16 mouse cellular contexts compared by ENCODE assay signal in the genomic region with DNA sequence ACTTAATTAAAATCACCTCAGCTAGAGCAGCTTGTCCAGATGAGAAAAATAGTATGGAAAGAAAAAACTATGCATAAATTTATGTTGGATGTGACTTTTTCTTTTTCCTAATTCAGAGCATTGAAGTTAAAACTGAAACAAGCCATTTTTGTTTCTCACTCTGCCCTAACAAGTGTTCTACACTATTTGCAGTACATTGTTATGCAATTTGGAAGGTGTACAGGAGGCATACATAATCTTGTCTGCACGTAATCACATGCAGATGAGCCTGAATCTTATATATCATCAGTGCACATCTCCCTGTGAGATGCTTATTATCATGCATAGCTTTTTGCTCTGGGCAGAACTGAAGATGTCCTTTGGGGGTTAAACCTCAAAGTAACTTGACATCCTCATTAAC.
"Had no signal": no experiment of that assay in that cellular context is flagged by ENCODE, and none has a peak within 500 bp of the region (broad histone marks: within the 10 kb centered on the region; RNA-seq: fewer than 3 reads in every experiment).

No protein-coding gene starts in this region.

- H3K9ac ChIP-seq: kidney, embryonic 15.5 days; limb, embryonic 15.5 days; liver, embryonic 13.5 days; liver, postnatal 0 days; lung, embryonic 15.5 days; midbrain, embryonic 12.5 days; neural tube, embryonic 12.5 days had no signal

- H3K4me1 ChIP-seq: kidney, embryonic 15.5 days; limb, embryonic 15.5 days; liver, embryonic 13.5 days; lung, embryonic 15.5 days; megakaryocyte, embryonic 14.5 days; midbrain, embryonic 12.5 days; neural tube, embryonic 12.5 days had no signal

- H3K4me2 ChIP-seq: kidney, embryonic 15.5 days; limb, embryonic 15.5 days; liver, embryonic 13.5 days; lung, embryonic 15.5 days; midbrain, embryonic 12.5 days; neural tube, embryonic 12.5 days had no signal

- H3K27ac ChIP-seq: kidney, embryonic 15.5 days; limb, embryonic 15.5 days; liver, embryonic 13.5 days; lung, embryonic 15.5 days; macrophage; midbrain, embryonic 12.5 days; neural tube, embryonic 12.5 days had no signal

- ATAC-seq: liver, postnatal 0 days had no signal

- H3K9me3 ChIP-seq: kidney, embryonic 15.5 days; limb, embryonic 15.5 days; liver, embryonic 13.5 days; lung, embryonic 15.5 days; megakaryocyte, embryonic 14.5 days; midbrain, embryonic 12.5 days; neural tube, embryonic 12.5 days had no signal

- H3K4me3 ChIP-seq: kidney, embryonic 15.5 days; limb, embryonic 15.5 days; liver, embryonic 13.5 days; lung, embryonic 15.5 days; megakaryocyte, embryonic 14.5 days; midbrain, embryonic 12.5 days; neural tube, embryonic 12.5 days had no signal

- DNase-seq: kidney, adult 18-20 months; kidney, postnatal 14 days; liver, embryonic 13.5 days; liver, postnatal 0 days; lung, postnatal 14 days; retina, postnatal 1 day; right cerebral cortex, postnatal 4 days; spleen, adult 18-20 months; thymus, postnatal 36 days had no signal

- H3K27me3 ChIP-seq: kidney, embryonic 15.5 days; limb, embryonic 15.5 days; liver, embryonic 13.5 days; lung, embryonic 15.5 days; megakaryocyte, embryonic 14.5 days; midbrain, embryonic 12.5 days; neural tube, embryonic 12.5 days had no signal

- H3K36me3 ChIP-seq: kidney, embryonic 15.5 days; limb, embryonic 15.5 days; liver, embryonic 13.5 days; lung, embryonic 15.5 days; midbrain, embryonic 12.5 days; neural tube, embryonic 12.5 days had no signal
